ENCODE assay signal across 8 mouse cellular contexts in genomic region chr9:100582883-100583575, GRCm38 (mm10). TPM values are rescaled to one million over a fixed set of nuclear protein-coding genes. Genes with fewer than 3 reads are reported as not detected.
DNase-seq lines count a peak whose midpoint lies in the region; ATAC-seq and TF ChIP-seq lines count a peak whose summit lies in the region.
"Had no signal": no experiment of that assay in that cellular context is flagged by ENCODE, and none has a peak within 500 bp of the region (broad histone marks: within the 10 kb centered on the region; RNA-seq: fewer than 3 reads in every experiment).

No protein-coding gene starts in this region.

- WGBS in liver, embryonic 11.5 days: 54% methylated on average over 13 of the region's 13 CpGs
- 57% methylated on average over 13 of the region's 13 CpGs for WGBS in kidney, embryonic 16.5 days

- no peak overlapping the region for H3K4me3 ChIP-seq in liver, embryonic 11.5 days (ENCODE audit: low read depth, low read length)
- no peak overlapping the region for H3K4me3 ChIP-seq in kidney, embryonic 16.5 days (ENCODE audit: low read length)
- H3K4me3 ChIP-seq: liver, embryonic 15.5 days had no signal

- no peaks in the 10 kb centered on the region for H3K27me3 ChIP-seq in liver, embryonic 11.5 days (replicated peaks; ENCODE audit: control insufficient read depth, insufficient read depth, low read length)
- no peaks in the 10 kb centered on the region for H3K27me3 ChIP-seq in kidney, embryonic 16.5 days (ENCODE audit: insufficient read depth, low read length)
- H3K27me3 ChIP-seq: liver, embryonic 15.5 days had no signal

- H3K9ac ChIP-seq in liver, embryonic 11.5 days (ENCODE audit: low read depth, low read length): no peak overlapping the region
- no peak overlapping the region for H3K9ac ChIP-seq in kidney, embryonic 16.5 days (replicated peaks; ENCODE audit: low read length)
- H3K9ac ChIP-seq: liver, embryonic 15.5 days had no signal

- TF ChIP-seq POLR2A in brain, embryonic 14.5 days (IDR thresholded peaks at IDR 0.05; ENCODE audit: borderline replicate concordance, extremely low read depth, insufficient read depth, insufficient read length, poor library complexity, severe bottlenecking): no peak

- H3K4me1 ChIP-seq in liver, embryonic 11.5 days (replicated peaks; ENCODE audit: control insufficient read depth, insufficient read depth, low read length): peaks cover 7% of the 10 kb centered on the region
- peaks cover 25% of the 10 kb centered on the region for H3K4me1 ChIP-seq in kidney, embryonic 16.5 days (ENCODE audit: insufficient read depth, low read length)

- H3K27ac ChIP-seq in liver, embryonic 11.5 days (ENCODE audit: low read depth, low read length): no peak overlapping the region
- H3K27ac ChIP-seq in kidney, embryonic 16.5 days (ENCODE audit: low read length): peak overlapping the region; percentile 91
- H3K27ac ChIP-seq: liver, embryonic 15.5 days had no signal

- ATAC-seq in liver, embryonic 11.5 days (replicated peaks; ENCODE audit: low FRiP score): 0 out of 2 replicates have a peak, but pooled peaks have one; percentile 43
- ATAC-seq in kidney, embryonic 16.5 days (ENCODE audit: low FRiP score, low TSS enrichment): peak; percentile 89

- TF ChIP-seq CTCF in brain, embryonic 14.5 days (IDR thresholded peaks at IDR 0.05; ENCODE audit: borderline replicate concordance, extremely low read depth, insufficient read depth, insufficient read length): no peak

- H3K36me3 ChIP-seq in liver, embryonic 11.5 days (ENCODE audit: control insufficient read depth, insufficient read depth, low read length): no peaks in the 10 kb centered on the region
- no peaks in the 10 kb centered on the region for H3K36me3 ChIP-seq in kidney, embryonic 16.5 days (ENCODE audit: insufficient read depth, low read length)
- H3K36me3 ChIP-seq: liver, embryonic 15.5 days had no signal

- no peak for DNase-seq in liver, embryonic 11.5 days (ENCODE audit: low spot score)
- no peak for DNase-seq in liver
- DNase-seq in brain, embryonic 14.5 days (ENCODE audit: low read depth): peak; percentile 59
- DNase-seq in retina, postnatal 1 day: peak; percentile 66
- DNase-seq in right cerebral cortex, adult 2 months (ENCODE audit: low spot score in 2 of 2): no peak
- DNase-seq in spleen, postnatal 4 days (ENCODE audit: low spot score in 2 of 2): no peak

- peak overlapping the region; percentile 16; the same call in 1 of the 2 replicates for H3K4me2 ChIP-seq in liver, embryonic 11.5 days
- peak overlapping the region; percentile 26 for H3K4me2 ChIP-seq in kidney, embryonic 16.5 days (replicated peaks; ENCODE audit: low read depth, low read length)
- H3K4me2 ChIP-seq: liver, embryonic 15.5 days had no signal

- no peaks in the 10 kb centered on the region for H3K9me3 ChIP-seq in liver, embryonic 11.5 days (ENCODE audit: control insufficient read depth, low read length)
- no peaks in the 10 kb centered on the region for H3K9me3 ChIP-seq in kidney, embryonic 16.5 days (ENCODE audit: low read length)
- H3K9me3 ChIP-seq: liver, embryonic 15.5 days had no signal

RNA-seq across cellular contexts. Expression of gene Slc35g2, which starts 12.1 kb away (rescaled TPM):
- polyA plus RNA-seq in liver, embryonic 11.5 days (2014; fragmentation: Nextera tagmentation; extraction: Ambion mirVana): 2.4 and 4.1 TPM in 2 replicates
- 6.8 and 7.5 TPM in 2 replicates for polyA plus RNA-seq in brain, embryonic 14.5 days (2012; rRNA removed)
- 5.6 and 6.0 TPM in 2 replicates for polyA plus RNA-seq in kidney, embryonic 16.5 days (2015; fragmentation: Nextera tagmentation; extraction: Ambion mirVana)

RNA-seq across cellular contexts. Expression of gene Stag1, which starts 14.6 kb away (rescaled TPM):
- 32.3 and 39.4 TPM in 2 replicates for polyA plus RNA-seq in liver, embryonic 11.5 days (2014; fragmentation: Nextera tagmentation; extraction: Ambion mirVana)
- 24.1 and 31.6 TPM in 2 replicates for polyA plus RNA-seq in brain, embryonic 14.5 days (2012; rRNA removed)
- polyA plus RNA-seq in kidney, embryonic 16.5 days (2015; fragmentation: Nextera tagmentation; extraction: Ambion mirVana): 32.1 and 43.4 TPM in 2 replicates

RNA-seq across cellular contexts. Expression of gene Nck1, which starts 37.1 kb away (rescaled TPM):
- 51.6 and 51.9 TPM in 2 replicates for polyA plus RNA-seq in liver, embryonic 11.5 days (2014; fragmentation: Nextera tagmentation; extraction: Ambion mirVana)
- 29.3 and 32.9 TPM in 2 replicates for polyA plus RNA-seq in brain, embryonic 14.5 days (2012; rRNA removed)
- 79.2 and 81.6 TPM in 2 replicates for polyA plus RNA-seq in kidney, embryonic 16.5 days (2015; fragmentation: Nextera tagmentation; extraction: Ambion mirVana)

Comparison
In these comparisons a context has a peak if more than half of its experiments do, and no peak if none do; other contexts are left out.
1. DNase-seq: peak in brain, embryonic 14.5 days (single experiment) and retina, postnatal 1 day (single experiment); none in liver, embryonic 11.5 days (single experiment), liver (single experiment), right cerebral cortex, adult 2 months (0 of 2) and spleen, postnatal 4 days (0 of 2).